Mouse (Mus musculus): ENCODE data around the gene Matk.

GRCm38 (mm10) chr10:81294442-81294841 is 41.7 kb downstream of the Matk start:
- no peak for TF ChIP-seq CTCF (IDR thresholded peaks at IDR 0.05; ENCODE audit: low read depth, low read length)
- no peak for TF ChIP-seq GATA1 (IDR thresholded peaks at IDR 0.05; ENCODE audit: borderline replicate concordance, low read length)
- no peak for TF ChIP-seq TAL1 (conservative IDR thresholded peaks at IDR 0.05; ENCODE audit: low read depth, low read length)
- TF ChIP-seq POLR2AphosphoS5 (IDR thresholded peaks at IDR 0.05; ENCODE audit: insufficient replicate concordance, low read depth, low read length), result no peak
